Mouse (Mus musculus) layer of hippocampus, adult 8-10 months (tissue): ENCODE data around the gene Mast4. TPM values are rescaled to one million over a fixed set of nuclear protein-coding genes. Genes with fewer than 3 reads are reported as not detected.

Source experiments
- DNase-seq, 2 experiments: peaks; one replicate each; pipeline ENCODE4 v3.0.0; 2022; ENCODE audit warnings: low spot score in 2 of 2
- total RNA-seq, 4 experiments: library from RNA; stranded (reverse); gene quantifications; 2 replicates each; pipeline ENCODE4 v1.2.4; 2022

Mast4 gene
- total RNA-seq, 4 experiments from 2014 or later: 62.8 to 81.8 (median 67.6) TPM

GRCm38 (mm10) chr13:103065437-103065836 lies 268.9 kb downstream of the Mast4 start:
- DNase-seq: no peak

GRCm38 (mm10) chr13:103061680-103062079 lies 272.6 kb downstream of the Mast4 start:
- no peak for DNase-seq

- no peak for DNase-seq
Measured at GRCm38 (mm10) chr13:103059995-103060652, 274.2 kb downstream of the Mast4 start.

GRCm38 (mm10) chr13:103056451-103056850 lies 277.8 kb downstream of the Mast4 start:
- no peak for DNase-seq

- DNase-seq: no peak
Measured at GRCm38 (mm10) chr13:103052661-103053060, 281.6 kb downstream of the Mast4 start.

GRCm38 (mm10) chr13:103048954-103049353 lies 285.3 kb downstream of the Mast4 start:
- DNase-seq: no peak

- DNase-seq: no peak
Measured at GRCm38 (mm10) chr13:103043692-103044091, 290.6 kb downstream of the Mast4 start.

GRCm38 (mm10) chr13:103043011-103043410 lies 291.3 kb downstream of the Mast4 start:
- DNase-seq: peak; percentile 9 to 19

GRCm38 (mm10) chr13:103037466-103037865 lies 296.8 kb downstream of the Mast4 start:
- no peak for DNase-seq

- DNase-seq: no peak
Measured at GRCm38 (mm10) chr13:103029377-103029776, 304.9 kb downstream of the Mast4 start.

- DNase-seq: no peak
Measured at GRCm38 (mm10) chr13:103027456-103028078, 306.7 kb downstream of the Mast4 start.

- DNase-seq: no peak
Measured at GRCm38 (mm10) chr13:103025461-103025860, 308.8 kb downstream of the Mast4 start.

GRCm38 (mm10) chr13:103018481-103018880 lies 315.8 kb downstream of the Mast4 start:
- no peak for DNase-seq

GRCm38 (mm10) chr13:103017661-103018060 lies 316.6 kb downstream of the Mast4 start:
- DNase-seq: no peak

GRCm38 (mm10) chr13:103015131-103015750 lies 319.1 kb downstream of the Mast4 start:
- no peak for DNase-seq

- peak; percentile 32 to 58 for DNase-seq
Measured at GRCm38 (mm10) chr13:103014631-103015030, 319.7 kb downstream of the Mast4 start.

GRCm38 (mm10) chr13:103014222-103014621 lies 320.1 kb downstream of the Mast4 start:
- no peak for DNase-seq

- no peak for DNase-seq
Measured at GRCm38 (mm10) chr13:103005227-103005626, 329.1 kb downstream of the Mast4 start.

GRCm38 (mm10) chr13:103001831-103002230 lies 332.5 kb downstream of the Mast4 start:
- DNase-seq: no peak

- no peak for DNase-seq
Measured at GRCm38 (mm10) chr13:103000891-103001290, 333.4 kb downstream of the Mast4 start.

- peak in 1 of 2 experiments; percentile 7 for DNase-seq
Measured at GRCm38 (mm10) chr13:102994098-102994497, 340.2 kb downstream of the Mast4 start.

- DNase-seq: no peak
Measured at GRCm38 (mm10) chr13:102992680-102993423, 341.4 kb downstream of the Mast4 start.
